ENCODE assay signal across 19 mouse cellular contexts in the genomic region with DNA sequence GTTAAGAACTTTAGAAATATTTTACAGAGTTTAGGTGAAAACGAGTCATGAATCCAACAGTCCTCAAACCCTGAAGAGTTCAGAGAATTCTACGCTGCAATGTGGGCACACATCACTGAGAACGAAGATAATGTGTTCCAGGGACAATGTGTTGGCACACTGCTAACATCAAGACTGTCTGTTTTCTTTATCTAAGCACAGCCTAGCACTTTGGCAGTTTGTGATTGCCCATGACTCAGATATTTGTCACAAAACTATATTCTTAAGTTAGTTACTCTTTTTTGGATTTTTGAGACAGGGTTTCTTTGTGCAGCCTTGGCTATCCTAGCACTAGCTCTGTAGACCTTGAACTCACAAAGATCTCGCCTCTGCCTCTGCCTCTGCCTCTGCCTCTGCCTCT.
"Had no signal": no experiment of that assay in that cellular context is flagged by ENCODE, and none has a peak within 500 bp of the region (broad histone marks: within the 10 kb centered on the region; RNA-seq: fewer than 3 reads in every experiment).

No protein-coding gene starts in this region.

- H3K4me1 ChIP-seq: liver, embryonic 15.5 days; lung, embryonic 15.5 days; megakaryocyte, embryonic 14.5 days; midbrain, embryonic 13.5 days; midbrain, embryonic 15.5 days; neural tube, embryonic 12.5 days; stomach, embryonic 15.5 days had no signal

- DNase-seq: liver, postnatal 0 days; lung, adult 2 months; lung, postnatal 14 days; lung, postnatal 36 days; right cerebral cortex, postnatal 25 days; thymus, adult 18-20 months; thymus, postnatal 14 days; thymus, postnatal 36 days had no signal

- H3K9me3 ChIP-seq: liver, embryonic 15.5 days; lung, embryonic 15.5 days; megakaryocyte, embryonic 14.5 days; midbrain, embryonic 13.5 days; midbrain, embryonic 15.5 days; neural tube, embryonic 12.5 days; stomach, embryonic 15.5 days had no signal

- H3K4me3 ChIP-seq: liver, embryonic 15.5 days; lung, embryonic 15.5 days; megakaryocyte, embryonic 14.5 days; midbrain, embryonic 13.5 days; midbrain, embryonic 15.5 days; neural tube, embryonic 12.5 days; stomach, embryonic 15.5 days had no signal

- H3K9ac ChIP-seq: liver, embryonic 15.5 days; liver, postnatal 0 days; lung, embryonic 15.5 days; midbrain, embryonic 13.5 days; midbrain, embryonic 15.5 days; neural tube, embryonic 12.5 days; stomach, embryonic 15.5 days had no signal

- H3K27me3 ChIP-seq: liver, embryonic 15.5 days; lung, embryonic 15.5 days; megakaryocyte, embryonic 14.5 days; midbrain, embryonic 13.5 days; midbrain, embryonic 15.5 days; neural tube, embryonic 12.5 days; stomach, embryonic 15.5 days had no signal

- H3K36me3 ChIP-seq: liver, embryonic 15.5 days; lung, embryonic 15.5 days; midbrain, embryonic 13.5 days; midbrain, embryonic 15.5 days; neural tube, embryonic 12.5 days; stomach, embryonic 15.5 days had no signal

- H3K27ac ChIP-seq: liver, embryonic 15.5 days; lung, embryonic 15.5 days; macrophage; midbrain, embryonic 13.5 days; midbrain, embryonic 15.5 days; neural tube, embryonic 12.5 days; stomach, embryonic 15.5 days; stomach, postnatal 0 days had no signal

- ATAC-seq: liver, postnatal 0 days; lung, postnatal 0 days; midbrain, embryonic 13.5 days; midbrain, embryonic 15.5 days had no signal

- H3K4me2 ChIP-seq: liver, embryonic 15.5 days; lung, embryonic 15.5 days; midbrain, embryonic 11.5 days; midbrain, embryonic 13.5 days; midbrain, embryonic 15.5 days; neural tube, embryonic 12.5 days; stomach, embryonic 15.5 days had no signal
